ENCODE assay signal across 22 mouse cellular contexts in genomic region chr1:186988822-186989221, GRCm38 (mm10). TPM values are rescaled to one million over a fixed set of nuclear protein-coding genes. Genes with fewer than 3 reads are reported as not detected.
"Had no signal": no experiment of that assay in that cellular context is flagged by ENCODE, and none has a peak within 500 bp of the region (broad histone marks: within the 10 kb centered on the region; RNA-seq: fewer than 3 reads in every experiment).

No protein-coding gene starts in this region.

- H3K27ac ChIP-seq: kidney, postnatal 0 days; limb, embryonic 13.5 days; liver, embryonic 15.5 days; midbrain, embryonic 13.5 days; neural tube, embryonic 15.5 days had no signal

- H3K9ac ChIP-seq: limb, embryonic 13.5 days; liver, embryonic 15.5 days; midbrain, embryonic 13.5 days; neural tube, embryonic 15.5 days had no signal

- H3K36me3 ChIP-seq: limb, embryonic 13.5 days; liver, embryonic 15.5 days; midbrain, embryonic 13.5 days; neural tube, embryonic 15.5 days had no signal

- H3K4me3 ChIP-seq: limb, embryonic 13.5 days; liver, embryonic 15.5 days; midbrain, embryonic 13.5 days; neural tube, embryonic 15.5 days had no signal

- H3K4me2 ChIP-seq: limb, embryonic 13.5 days; liver, embryonic 11.5 days; liver, embryonic 15.5 days; neural tube, embryonic 15.5 days had no signal

- DNase-seq: kidney, adult 9 months; kidney, postnatal 36 days; layer of hippocampus, adult 9-11 months; layer of hippocampus, postnatal 36 days; left cerebral cortex, postnatal 4 days; lung, adult 2 months; lung, postnatal 36 days; thymus, adult 18-20 months; thymus, postnatal 14 days had no signal

- H3K27me3 ChIP-seq: limb, embryonic 13.5 days; liver, embryonic 15.5 days had no signal

- ATAC-seq: lung, postnatal 0 days had no signal

- H3K4me1 ChIP-seq: liver, embryonic 15.5 days; neural tube, embryonic 15.5 days had no signal

- H3K9me3 ChIP-seq: limb, embryonic 13.5 days; liver, embryonic 15.5 days; midbrain, embryonic 13.5 days; neural tube, embryonic 15.5 days had no signal

RNA-seq across cellular contexts. Expression of gene D1Pas1, which starts 21.6 kb away (rescaled TPM):
- total RNA-seq: layer of hippocampus, adult 18-20 months; layer of hippocampus, postnatal 36 days; megakaryocyte progenitor cell, adult 5-6 weeks; midbrain, postnatal 0 days had no signal
- polyA plus RNA-seq: kidney, postnatal 0 days; liver, embryonic 15.5 days; lung, adult 2 months; lung, postnatal 0 days; neural tube, embryonic 11.5 days; small intestine, adult 2 months; stomach, embryonic 16.5 days had no signal
